Mouse (Mus musculus) CH12.LX (cell line): ENCODE measurements around the gene Phf14.

ENCODE experiments used
- BHLHE40 ChIP-seq: IDR thresholded peaks from 2 replicates; pipeline ENCODE4 v1.6.1; 2011; ENCODE audit warnings: mild to moderate bottlenecking, low read depth, low read length, improper control_type of control experiment
- CTCF ChIP-seq, 2 experiments: IDR thresholded peaks in 1 of 2; conservative IDR thresholded peaks in 1 of 2; 2 replicates each; pipeline ENCODE4 v1.5.1; 2011 to 2012; ENCODE audit warnings: low read depth in 2 of 2, low read length in 2 of 2, improper control_type of control experiment in 1 of 2, inconsistent platforms in 1 of 2, mild to moderate bottlenecking in 1 of 2, moderate library complexity in 1 of 2
- E2F4 ChIP-seq: IDR thresholded peaks from 2 replicates; pipeline ENCODE4 v1.6.1; 2011; ENCODE audit warnings: low read depth, low read length, improper control_type of control experiment; ENCODE audit not compliant: insufficient replicate concordance
- POLR2A ChIP-seq: IDR thresholded peaks from 2 replicates; pipeline ENCODE4 v1.6.1; 2011; ENCODE audit warnings: low read depth, mild to moderate bottlenecking, improper control_type of control experiment, low read length
- RAD21 ChIP-seq: IDR thresholded peaks from 2 replicates; pipeline ENCODE4 v1.6.1; 2011; ENCODE audit warnings: low read depth, mild to moderate bottlenecking, low read length, improper control_type of control experiment, moderate library complexity
- TBP ChIP-seq: conservative IDR thresholded peaks from 2 replicates; pipeline ENCODE4 v1.6.1; 2011; ENCODE audit warnings: low read depth, low read length, improper control_type of control experiment
- UBTF ChIP-seq: IDR thresholded peaks from 2 replicates; pipeline ENCODE4 v1.6.1; 2012; ENCODE audit warnings: low read depth, mild to moderate bottlenecking, inconsistent platforms, low read length, improper control_type of control experiment, moderate library complexity
- USF2 ChIP-seq: conservative IDR thresholded peaks from 2 replicates; pipeline ENCODE4 v1.6.1; 2011; ENCODE audit warnings: low read depth, low read length, improper control_type of control experiment
- ZC3H11A ChIP-seq: IDR thresholded peaks from 2 replicates; pipeline ENCODE4 v1.6.1; 2012; ENCODE audit warnings: low read depth, mild to moderate bottlenecking, inconsistent platforms, low read length, improper control_type of control experiment
- ZKSCAN1 ChIP-seq: IDR thresholded peaks from 2 replicates; pipeline ENCODE4 v1.6.1; 2012; ENCODE audit warnings: low read depth, inconsistent platforms, low read length, improper control_type of control experiment, borderline replicate concordance
- ZMIZ1 ChIP-seq: IDR thresholded peaks from 2 replicates; pipeline ENCODE4 v1.6.1; 2012; ENCODE audit warnings: low read depth, mild to moderate bottlenecking, inconsistent platforms, low read length, improper control_type of control experiment

DNA sequence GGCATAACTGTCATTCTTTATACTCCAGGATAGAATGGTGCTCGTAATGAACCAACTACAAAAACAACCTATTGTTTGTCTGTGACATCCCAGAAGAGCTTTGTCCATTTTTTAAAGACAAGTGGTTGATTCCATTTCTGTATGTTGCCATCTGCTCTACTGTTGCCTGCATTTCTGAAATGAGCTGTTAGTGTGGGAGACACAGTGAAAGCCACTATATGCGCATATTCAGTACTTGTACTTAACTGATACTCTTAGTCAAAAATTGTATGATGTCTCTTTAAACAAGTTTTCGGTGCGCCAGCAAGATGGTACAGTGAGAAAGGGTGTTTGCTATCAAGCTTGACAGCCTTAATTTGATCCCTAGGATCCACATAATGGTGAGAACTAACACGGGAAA is 177.1 kb downstream of the Phf14 start:
- no peak for TF ChIP-seq E2F4
- no peak for TF ChIP-seq CTCF (conservative IDR thresholded peaks at IDR 0.05 in 1 of 2, IDR thresholded peaks at IDR 0.05 in 1 of 2; ENCODE audit: low read depth in 2 of 2, low read length in 2 of 2)
- no peak for TF ChIP-seq TBP
- TF ChIP-seq ZC3H11A: no peak
- TF ChIP-seq POLR2A: no peak
- TF ChIP-seq RAD21: no peak
- TF ChIP-seq USF2: no peak
- no peak for TF ChIP-seq ZKSCAN1
- TF ChIP-seq UBTF: no peak
- TF ChIP-seq ZMIZ1: no peak
- no peak for TF ChIP-seq BHLHE40
